Mouse (Mus musculus): ENCODE measurements around the gene Rnf25. TPM values are rescaled to one million over a fixed set of nuclear protein-coding genes. Genes with fewer than 3 reads are reported as not detected.

Rnf25 gene
- total RNA-seq, 2 experiments from 2014 or later = 48.9 to 60.6 TPM

Small RNA genes within 50 kb of the gene (microRNA-seq; reads per million reads assigned to microRNA genes)
- 0 reads per million in 2 experiments for gene Gm25035

Other genes starting within 250 kb of the Rnf25 start
- 1 to 10 TPM; 1.2 to 1.7 TPM for gene Catip, start 239.3 kb downstream of the Rnf25 start, total RNA-seq (2021)
- gene Slc11a1, start 226.2 kb downstream of the Rnf25 start, total RNA-seq (2021) = 1 to 10 TPM; 2.0 to 3.0 TPM
- gene Ctdsp1, start 209.9 kb downstream of the Rnf25 start, total RNA-seq (2021) = 10 to 100 TPM; 23.8 to 27.2 TPM
- 1 to 10 TPM in 1 of 2 experiments, under 1 TPM in 1; 0.31 to 1.2 TPM for gene Vil1, start 192.0 kb downstream of the Rnf25 start, total RNA-seq (2021)
- gene Cnot9, start 95.3 kb downstream of the Rnf25 start, total RNA-seq (2021) = 10 to 100 TPM; 37.2 to 38.1 TPM
- 10 to 100 TPM; 15.1 to 17.3 TPM for gene Plcd4, start 58.5 kb downstream of the Rnf25 start, total RNA-seq (2021)
- gene Usp37, start 57.1 kb downstream of the Rnf25 start, total RNA-seq (2021) = 10 to 100 TPM; 18.1 to 21.9 TPM
- gene Zfp142, start 13.2 kb downstream of the Rnf25 start, total RNA-seq (2021) = 10 to 100 TPM; 24.8 TPM
- gene Bcs1l, start 13.1 kb downstream of the Rnf25 start, total RNA-seq (2021) = 10 to 100 TPM; 20.6 to 21.5 TPM
- 10 to 100 TPM in 1 of 2 experiments, 1 to 10 TPM in 1; 8.4 to 11.4 TPM for gene Stk36, start within 50 bp of the Rnf25 start, total RNA-seq (2021)
- 10 to 100 TPM; 30.7 to 31.7 TPM for gene Ttll4, start 60.3 kb upstream of the Rnf25 start, total RNA-seq (2021)
- 1 to 10 TPM in 1 of 2 experiments, under 1 TPM in 1; 0.33 to 1.6 TPM for gene Cyp27a1, start 112.2 kb upstream of the Rnf25 start, total RNA-seq (2021)
- gene Prkag3, start 147.8 kb upstream of the Rnf25 start, total RNA-seq (2021) = not detected
- 1 to 10 TPM in 1 of 2 experiments, under 1 TPM in 1; 0.75 to 1.3 TPM for gene Wnt6, start 170.5 kb upstream of the Rnf25 start, total RNA-seq (2021)
- 1 to 10 TPM; 1.1 to 1.2 TPM for gene Wnt10a, start 190.1 kb upstream of the Rnf25 start, total RNA-seq (2021)